Mouse (Mus musculus) stomach, postnatal 0 days (tissue): ENCODE results near the gene Lrrc47.

Experiments
- CTCF ChIP-seq: IDR thresholded peaks from 2 replicates; pipeline ENCODE4 v1.5.1; 2016; ENCODE audit warnings: antibody characterized with exemption, low read depth, mild to moderate bottlenecking, moderate library complexity
- EP300 ChIP-seq: optimal IDR thresholded peaks from 2 replicates; pipeline ENCODE3; 2016; ENCODE audit warnings: antibody characterized with exemption

- TF ChIP-seq CTCF = no peak
- TF ChIP-seq EP300 = no peak
Observed at GRCm38 (mm10) chr4:154021432-154021831, 9.9 kb downstream of the Lrrc47 start.
